Mouse (Mus musculus): ENCODE results near the gene Serpinb9d. TPM values are rescaled to one million over a fixed set of nuclear protein-coding genes. Genes with fewer than 3 reads are reported as not detected.

Gene Serpinb9d
- not detected for polyA plus RNA-seq (2017; shearing (Covaris generic))

DNA sequence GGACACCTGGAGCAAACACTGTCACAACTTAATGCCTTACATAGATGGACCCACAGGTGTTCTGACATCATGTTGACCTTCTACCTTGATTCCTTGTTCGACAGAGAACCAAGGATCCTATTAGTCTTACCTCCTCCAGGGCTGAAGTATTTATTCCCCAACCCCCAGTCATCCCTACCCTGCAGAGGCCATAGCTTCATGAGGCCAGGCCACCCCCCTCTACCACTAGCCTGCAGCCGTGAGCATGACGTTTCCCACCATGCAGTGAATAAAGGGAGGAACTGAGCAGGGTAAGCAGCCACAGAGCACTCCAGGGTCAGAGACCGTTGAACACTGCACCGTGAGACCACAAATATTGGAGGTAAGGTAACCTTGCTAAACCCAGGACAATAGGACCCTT is at the start of gene Serpinb9d:
Gene Serpinb9d, plus strand, starts transcription at position 301 of the 400 bp plus-strand sequence.

DNA sequence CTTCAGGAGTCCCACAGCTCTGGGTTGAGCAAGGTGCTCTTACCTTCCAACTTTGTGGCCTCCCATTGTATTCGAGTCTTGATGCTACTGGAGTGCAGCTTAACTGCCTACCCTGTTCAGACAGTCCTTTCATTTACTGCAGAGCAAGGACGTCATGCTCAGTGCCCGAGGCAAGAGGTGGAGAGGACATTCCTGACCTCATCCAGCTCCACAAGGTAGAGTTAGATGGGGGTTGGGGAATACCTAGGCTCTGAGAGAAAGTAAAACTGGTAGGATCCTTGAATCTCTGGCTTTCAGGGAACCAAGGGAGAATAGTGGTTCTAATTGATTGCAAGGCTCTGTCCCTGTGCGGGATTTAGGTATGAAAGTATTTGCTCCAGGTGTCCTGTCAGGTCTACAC is 33.1 kb upstream of the Serpinb9d start, which contains the start of gene Serpinb9c:
Gene Serpinb9c, minus strand, starts transcription at position 101 of the 400 bp plus-strand sequence.

GRCm38 (mm10) chr13:33249312-33249711 is 56.6 kb downstream of the Serpinb9d start, which contains the start of gene Serpinb9e:
Gene Serpinb9e, plus strand, starts transcription at chr13:33249612.

Other genes with a start within 250 kb of the Serpinb9d start
- gene Serpinb6b, start 227.8 kb upstream of the Serpinb9d start, polyA plus RNA-seq (2017; shearing (Covaris generic)), result 114 TPM
- 312 TPM for gene Serpinb9, start 189.7 kb upstream of the Serpinb9d start, polyA plus RNA-seq (2017; shearing (Covaris generic))
- 0.62 TPM for gene Serpinb9b, start 165.5 kb upstream of the Serpinb9d start, polyA plus RNA-seq (2017; shearing (Covaris generic))
- 0.94 TPM for gene Serpinb1b, start 114.4 kb upstream of the Serpinb9d start, polyA plus RNA-seq (2017; shearing (Covaris generic))
- gene Serpinb9c, start 33.2 kb upstream of the Serpinb9d start, polyA plus RNA-seq (2017; shearing (Covaris generic)), result not detected
- gene Serpinb9e, start 56.7 kb downstream of the Serpinb9d start, polyA plus RNA-seq (2017; shearing (Covaris generic)), result not detected
- gene Serpinb9f, start 131.1 kb downstream of the Serpinb9d start, polyA plus RNA-seq (2017; shearing (Covaris generic)), result not detected
- gene Gm11397, start 202.8 kb downstream of the Serpinb9d start, polyA plus RNA-seq (2017; shearing (Covaris generic)), result 0.74 TPM